Mouse (Mus musculus) thymus, adult 18-20 months (tissue): Measurements from ENCODE around the gene Prss30.
A peak's percentile ranks its signal among the peaks of the same experiment; 100 is the strongest.

Experiments
- DNase-seq, 2 experiments: peaks; one replicate each; pipeline ENCODE4 v3.0.0; 2022; ENCODE audit warnings: mixed read lengths in 2 of 2

Gene Prss30

DNA sequence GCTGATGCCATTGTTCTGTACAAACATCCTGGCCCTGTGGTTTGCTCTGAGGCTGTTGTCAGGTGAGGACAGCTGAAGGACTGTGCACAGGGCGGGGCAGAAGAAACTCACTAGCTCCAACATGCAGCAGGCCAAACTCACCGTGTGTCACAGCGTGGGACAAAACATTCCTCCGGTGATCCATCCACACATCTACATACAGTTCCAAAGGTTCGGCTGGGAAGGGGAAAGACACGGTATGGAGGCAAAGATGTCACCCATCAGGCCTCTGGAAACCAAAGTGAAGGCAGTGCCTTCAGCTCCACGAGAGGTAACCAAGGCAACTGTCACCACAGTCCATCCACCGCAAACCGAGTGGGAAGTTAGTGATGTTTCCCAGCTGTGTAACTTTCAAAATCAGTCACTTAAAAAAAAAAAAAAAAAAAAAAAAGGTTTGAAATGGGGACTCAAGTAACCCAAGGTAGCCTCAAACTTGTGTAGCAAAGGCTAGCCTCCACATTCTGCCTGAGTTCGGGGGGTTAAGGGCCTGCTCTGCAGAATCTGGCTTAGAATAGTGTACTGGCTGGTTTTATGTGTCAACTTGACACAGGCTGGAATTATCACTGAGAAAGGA lies at the start of gene Prss30:
TSS of gene Prss30 (minus strand) at position 270 of the 613 bp plus-strand sequence.
- no peak for DNase-seq

DNA sequence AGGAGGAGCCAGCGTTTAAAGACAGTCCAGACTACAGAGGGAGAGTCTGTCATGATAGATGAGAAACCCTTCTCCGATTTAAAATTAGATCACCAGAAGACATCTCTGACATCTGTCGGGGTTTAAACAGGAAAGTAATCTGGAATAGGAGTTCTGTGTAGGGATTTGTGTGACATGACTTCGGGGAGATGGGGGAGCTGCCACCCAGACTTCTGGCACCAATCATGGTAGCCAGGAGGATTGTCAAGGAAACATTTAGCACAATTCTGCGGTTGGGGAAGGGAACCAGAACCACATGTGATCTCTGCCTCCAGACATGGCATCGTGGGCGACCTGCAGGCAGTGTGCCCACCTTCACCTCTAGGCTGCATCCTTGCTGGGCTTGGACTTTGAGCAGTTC lies 49.1 kb upstream of the Prss30 start:
- no peak for DNase-seq

GRCm38 (mm10) chr17:24021375-24022199 lies 41.2 kb upstream of the Prss30 start:
- no peak for DNase-seq

DNA sequence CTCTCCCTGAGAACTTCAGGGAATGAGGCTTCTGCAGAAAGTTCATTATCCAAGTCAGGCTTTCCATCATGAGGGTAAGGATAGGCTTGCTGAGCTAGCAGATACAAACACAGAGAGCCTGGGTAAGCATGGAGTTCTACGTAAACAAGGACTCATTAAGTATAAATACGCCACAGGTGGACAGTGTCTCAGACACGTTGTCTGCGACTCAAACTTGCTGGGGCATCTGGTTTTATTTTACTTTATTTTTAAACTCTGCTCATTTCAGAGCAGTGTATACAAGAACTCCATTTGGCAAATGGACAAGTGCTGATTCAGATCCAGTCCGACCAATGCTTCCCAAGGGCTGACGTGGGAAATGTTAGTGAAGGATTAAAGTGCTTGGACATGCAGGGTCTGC lies 40.3 kb upstream of the Prss30 start:
- DNase-seq, result no peak

GRCm38 (mm10) chr17:24015727-24016126 lies 35.4 kb upstream of the Prss30 start:
- DNase-seq, result no peak

DNA sequence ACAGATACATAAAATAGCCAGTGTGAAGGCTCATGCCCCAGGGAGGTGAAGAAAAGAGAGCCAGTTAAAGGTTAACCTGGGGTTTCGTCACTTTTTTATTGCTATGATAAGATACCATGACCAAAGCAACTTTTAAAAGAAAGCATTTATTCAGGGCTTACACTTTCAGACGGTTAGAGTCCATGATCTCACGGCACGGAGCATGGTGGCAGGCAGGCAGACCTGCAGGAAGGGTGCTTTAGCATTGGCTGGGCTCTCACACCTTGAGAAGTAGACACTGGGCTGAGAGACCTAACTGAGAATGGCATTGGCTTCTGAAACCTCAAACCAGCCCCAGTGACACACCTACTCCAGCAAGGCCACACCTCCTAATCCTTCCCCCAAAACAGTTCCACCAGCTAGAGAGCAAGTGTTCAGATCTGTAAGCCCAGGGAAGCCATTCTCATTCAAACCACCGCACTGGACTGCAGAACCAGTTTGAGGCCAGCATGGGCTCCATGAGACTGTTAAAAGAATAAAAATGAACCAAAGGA lies 34.1 kb upstream of the Prss30 start:
- DNase-seq, result no peak

- DNase-seq, result no peak
Measured at GRCm38 (mm10) chr17:24012921-24013320, 32.6 kb upstream of the Prss30 start.

GRCm38 (mm10) chr17:24009617-24010016 lies 29.3 kb upstream of the Prss30 start:
- no peak for DNase-seq

GRCm38 (mm10) chr17:24008105-24008504 lies 27.7 kb upstream of the Prss30 start:
- no peak for DNase-seq

DNA sequence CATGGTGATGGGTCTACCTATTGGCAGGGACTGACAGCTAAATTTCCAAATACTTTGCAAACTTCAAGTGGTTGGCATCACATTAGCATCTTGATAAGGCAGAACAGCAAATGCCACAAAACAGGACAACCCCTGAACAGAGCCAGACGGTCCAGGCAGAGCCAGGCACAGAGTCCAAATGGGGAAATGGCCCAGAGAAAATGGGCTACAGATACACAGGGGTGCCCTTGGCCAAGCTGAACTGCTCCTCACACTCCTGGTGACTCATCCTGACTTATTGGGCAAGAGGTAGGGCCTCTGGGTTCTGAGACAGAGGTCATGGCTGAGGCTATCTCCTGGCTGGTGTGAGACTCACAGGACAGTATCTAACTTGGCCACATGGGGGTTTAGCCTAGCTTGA lies 27.0 kb upstream of the Prss30 start:
- DNase-seq, result no peak

- DNase-seq, result no peak
Measured at GRCm38 (mm10) chr17:24006930-24007329, 26.6 kb upstream of the Prss30 start.

- no peak for DNase-seq
Measured at GRCm38 (mm10) chr17:24005049-24005448, 24.7 kb upstream of the Prss30 start.

- DNase-seq, result no peak
Measured at GRCm38 (mm10) chr17:24004071-24004665, 23.8 kb upstream of the Prss30 start.

GRCm38 (mm10) chr17:24000404-24000803 lies 20.0 kb upstream of the Prss30 start:
- DNase-seq, result no peak

DNA sequence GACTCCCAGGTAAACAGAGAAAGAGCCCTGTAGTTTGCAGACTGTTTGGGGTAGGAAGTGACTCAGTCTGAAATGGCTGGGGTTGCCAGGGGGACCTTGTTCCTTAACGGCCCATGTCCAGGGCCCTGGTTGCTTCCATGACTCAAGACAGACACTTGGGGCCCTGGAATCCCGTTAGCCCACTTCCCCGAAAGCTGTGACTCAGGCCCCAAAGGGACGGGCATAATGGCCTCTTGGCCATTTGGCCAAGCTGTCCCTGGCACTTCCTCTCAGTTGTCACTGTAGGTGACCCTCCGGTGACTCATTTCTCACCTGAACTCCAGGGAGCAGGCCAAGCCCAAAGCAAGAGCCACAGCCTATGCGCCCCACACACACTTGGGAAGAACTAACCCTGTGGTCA lies 18.0 kb upstream of the Prss30 start:
- DNase-seq, result no peak

- DNase-seq, result no peak
Measured at GRCm38 (mm10) chr17:23997901-23998300, 17.5 kb upstream of the Prss30 start, which contains the start of gene Prss22. Prss22 (minus strand) TSS chr17:23998100.

GRCm38 (mm10) chr17:23995421-23995820 lies 15.1 kb upstream of the Prss30 start:
- no peak for DNase-seq

GRCm38 (mm10) chr17:23994667-23995066 lies 14.3 kb upstream of the Prss30 start:
- DNase-seq, result no peak

- peak; percentile 78 to 86 for DNase-seq
Measured at GRCm38 (mm10) chr17:23993559-23994428, 13.4 kb upstream of the Prss30 start.

DNA sequence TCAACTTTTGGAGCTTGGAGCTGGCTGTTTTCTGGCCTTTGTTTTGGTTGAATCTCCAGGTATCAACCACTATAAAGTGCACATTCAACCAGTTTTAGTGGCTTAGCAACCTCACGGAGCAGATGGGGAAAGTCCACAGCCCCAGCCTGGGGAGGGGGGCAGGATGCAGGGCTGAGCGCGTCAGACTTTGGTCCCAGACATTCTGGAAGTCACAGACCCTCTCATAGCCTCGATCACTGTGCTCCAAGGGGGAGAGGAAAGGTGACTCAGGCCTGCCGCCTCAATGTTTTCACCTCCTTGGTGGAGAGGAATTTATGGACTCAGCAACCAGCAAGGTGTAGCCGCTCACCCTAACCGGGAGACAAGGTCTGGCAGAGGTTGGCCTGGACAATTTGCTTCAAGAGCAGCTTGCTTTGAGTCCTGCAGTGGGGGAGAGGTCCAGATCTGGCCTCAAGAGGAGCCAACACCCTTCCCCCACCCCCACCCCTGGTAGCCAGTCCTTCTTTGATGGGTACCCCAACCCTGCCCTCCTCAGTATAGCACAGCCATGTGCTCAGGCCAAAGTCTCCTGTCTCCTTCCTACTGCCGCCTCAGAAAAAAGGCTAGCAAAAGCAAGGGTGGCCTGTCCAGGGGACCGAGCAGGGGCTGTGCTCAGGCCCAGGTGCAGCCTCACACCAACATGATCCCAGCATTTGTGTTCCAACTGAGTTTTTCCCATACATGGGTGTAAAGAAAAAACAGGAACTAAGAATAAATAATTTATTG lies 12.6 kb upstream of the Prss30 start:
- DNase-seq, result no peak

GRCm38 (mm10) chr17:23989802-23990201 lies 9.4 kb upstream of the Prss30 start:
- no peak for DNase-seq

- DNase-seq, result no peak
Measured at GRCm38 (mm10) chr17:23984989-23985388, 4.6 kb upstream of the Prss30 start.
